ENCODE assay signal across 9 mouse cellular contexts in genomic region chr2:19919190-19919589, GRCm38 (mm10). TPM values are rescaled to one million over a fixed set of nuclear protein-coding genes. Genes with fewer than 3 reads are reported as not detected.
DNase-seq lines count a peak whose midpoint lies in the region; ATAC-seq and TF ChIP-seq lines count a peak whose summit lies in the region.
"Had no signal": no experiment of that assay in that cellular context is flagged by ENCODE, and none has a peak within 500 bp of the region (broad histone marks: within the 10 kb centered on the region; RNA-seq: fewer than 3 reads in every experiment).

No protein-coding gene starts in this region.

- H3K4me1 ChIP-seq in kidney, embryonic 14.5 days (ENCODE audit: control insufficient read depth, insufficient read depth, low read length): no peaks in the 10 kb centered on the region
- no peaks in the 10 kb centered on the region for H3K4me1 ChIP-seq in ES-E14 (ENCODE audit: control insufficient read depth in 2 of 2, insufficient read depth in 2 of 2, low read length in 2 of 2, poor library complexity in 1 of 2)
- no peaks in the 10 kb centered on the region for H3K4me1 ChIP-seq in lung, adult 2 months (ENCODE audit: control insufficient read depth, insufficient read depth, low read length)
- H3K4me1 ChIP-seq in testis, adult 2 months (ENCODE audit: control insufficient read depth, insufficient read depth, low read length): no peaks in the 10 kb centered on the region; the same call in 1 of the 2 replicates

- no peaks in the 10 kb centered on the region for H3K27me3 ChIP-seq in kidney, embryonic 14.5 days (ENCODE audit: control insufficient read depth, insufficient read depth, low read length)
- no peaks in the 10 kb centered on the region for H3K27me3 ChIP-seq in testis, adult 2 months (ENCODE audit: control insufficient read depth, insufficient read depth, low read length)

- no peak overlapping the region for H3K9ac ChIP-seq in kidney, embryonic 14.5 days (ENCODE audit: low read depth, low read length)
- no peak overlapping the region for H3K9ac ChIP-seq in ES-E14 (ENCODE audit: insufficient read depth, low read depth, low read length, poor library complexity, severe bottlenecking)

- TF ChIP-seq POLR2A in brain, embryonic 14.5 days (IDR thresholded peaks at IDR 0.05; ENCODE audit: borderline replicate concordance, extremely low read depth, insufficient read depth, insufficient read length, poor library complexity, severe bottlenecking): no peak
- TF ChIP-seq POLR2A in lung, adult 2 months (IDR thresholded peaks at IDR 0.05; ENCODE audit: borderline replicate concordance, extremely low read depth, low read depth, low read length): no peak
- no peak for TF ChIP-seq POLR2A in testis, adult 2 months (IDR thresholded peaks at IDR 0.05; ENCODE audit: control insufficient read depth, low read depth, low read length)

- WGBS in kidney, embryonic 14.5 days: 27% methylated on average over 6 of the region's 6 CpGs
- WGBS in lung, adult 2 months: 21% methylated on average over 6 of the region's 6 CpGs

- ATAC-seq in kidney, embryonic 14.5 days (ENCODE audit: low FRiP score, low TSS enrichment): no peak

- peak; percentile 12 for DNase-seq in kidney, adult 11 months
- DNase-seq in ES-E14 (ENCODE audit: low read depth, low spot score): peak; percentile 54
- peak; percentile 63 for DNase-seq in brain, embryonic 14.5 days (ENCODE audit: low read depth)
- DNase-seq in heart, postnatal 10 days: peak; percentile 56 to 77
- DNase-seq in lung, adult 2 months: peak; percentile 54
- no peak for DNase-seq in layer of hippocampus, adult 8-10 months (ENCODE audit: low spot score in 2 of 2)

- H3K36me3 ChIP-seq in kidney, embryonic 14.5 days (ENCODE audit: control insufficient read depth, insufficient read depth, low read length): no peaks in the 10 kb centered on the region
- no peaks in the 10 kb centered on the region; the same call in 1 of the 2 replicates for H3K36me3 ChIP-seq in ES-E14 (ENCODE audit: control insufficient read depth, insufficient read depth, low read length, poor library complexity, severe bottlenecking)
- no peaks in the 10 kb centered on the region for H3K36me3 ChIP-seq in testis, adult 2 months (ENCODE audit: control insufficient read depth, insufficient read depth, low read length)

- no peaks in the 10 kb centered on the region for H3K9me3 ChIP-seq in kidney, embryonic 14.5 days (ENCODE audit: control insufficient read depth, low read length)
- H3K9me3 ChIP-seq in ES-E14 (ENCODE audit: control insufficient read depth, insufficient read depth, low read depth, low read length): no peaks in the 10 kb centered on the region

- H3K4me3 ChIP-seq in kidney, embryonic 14.5 days (ENCODE audit: low read length): no peak overlapping the region
- no peak overlapping the region for H3K4me3 ChIP-seq in ES-E14 (ENCODE audit: insufficient read depth in 1 of 2, low read depth in 1 of 2, low read length in 2 of 2, poor library complexity in 1 of 2, severe bottlenecking in 1 of 2)
- no peak overlapping the region for H3K4me3 ChIP-seq in lung, adult 2 months (replicated peaks; ENCODE audit: extremely low read depth, low read depth, low read length)
- no peak overlapping the region for H3K4me3 ChIP-seq in testis, adult 2 months (ENCODE audit: control insufficient read depth, low read depth, low read length)
- H3K4me3 ChIP-seq: myocyte had no signal

- no peak overlapping the region for H3K4me2 ChIP-seq in kidney, embryonic 14.5 days (replicated peaks; ENCODE audit: low read depth, low read length)

- in situ Hi-C loops in ES-E14 (cut with MboI; ENCODE audit: low sequenced_read_pairs in 2 of 2, unreplicated experiment in 2 of 2): loop anchor here in 1 of 2 experiments (25.0 kb wide), 1 partner anchor 482 kb away; the partner anchor contains the start of gene Ptf1a

- TF ChIP-seq CTCF in brain, embryonic 14.5 days (IDR thresholded peaks at IDR 0.05; ENCODE audit: borderline replicate concordance, extremely low read depth, insufficient read depth, insufficient read length): peak; percentile 83
- TF ChIP-seq CTCF in lung, adult 2 months (IDR thresholded peaks at IDR 0.05; ENCODE audit: insufficient read depth, low read length): peak; percentile 74
- peak; percentile 86 for TF ChIP-seq CTCF in testis, adult 2 months (IDR thresholded peaks at IDR 0.05; ENCODE audit: control insufficient read depth, insufficient read depth, insufficient replicate concordance, low read depth, low read length)

- H3K27ac ChIP-seq in kidney, embryonic 14.5 days (ENCODE audit: low read depth, low read length): no peak overlapping the region
- no peak overlapping the region for H3K27ac ChIP-seq in ES-E14 (ENCODE audit: insufficient read depth, low read depth, low read length, poor library complexity, severe bottlenecking)
- no peak overlapping the region for H3K27ac ChIP-seq in testis, adult 2 months (ENCODE audit: control insufficient read depth, insufficient read depth, low read depth, low read length)

- intact Hi-C loops in heart, postnatal 10 days (cut with DNase I): loop anchor here (5.0 to 10.0 kb wide), 3 partner anchors 202 to 504 kb away; no protein-coding TSS in a partner anchor

TF ChIP-seq in ES-E14, 5 proteins besides CTCF, POLR2A, EP300 and RAD21:
- TF ChIP-seq ZC3H11A (IDR thresholded peaks at IDR 0.05; ENCODE audit: borderline replicate concordance, low read depth, low read length) (peak; percentile 48; the same call in 1 of the 2 replicates), MAFK (IDR thresholded peaks at IDR 0.05; ENCODE audit: insufficient read depth, low read depth, low read length) (no peak)

RNA-seq across cellular contexts. Expression of gene Etl4, which starts 9.6 kb away (rescaled TPM):
- polyA plus RNA-seq in kidney, embryonic 14.5 days (2014; fragmentation: Nextera tagmentation; extraction: Ambion mirVana): 57.8 and 93.8 TPM in 2 replicates
- 50.8 and 69.7 TPM in 2 replicates for total RNA-seq in ES-E14 (2012; rRNA removed)
- 12.3 and 24.2 TPM in 2 replicates for polyA plus RNA-seq in brain, embryonic 14.5 days (2012; rRNA removed)
- total RNA-seq in heart, postnatal 10 days (2021): 10 to 100 TPM; 41.5 to 45.9 TPM
- polyA plus RNA-seq in lung, adult 2 months (2012; rRNA removed): 28.3 and 45.6 TPM in 2 replicates
- polyA plus RNA-seq in testis, adult 2 months (2012; rRNA removed): 14.7 and 16.3 TPM in 2 replicates
- 10 to 100 TPM; 83.0 to 91.4 (median 88.6) TPM for total RNA-seq in layer of hippocampus, adult 8-10 months (2022)

Comparison
In these comparisons a context has a peak if more than half of its experiments do, and no peak if none do; other contexts are left out.
1. DNase-seq: peak in kidney, adult 11 months (single experiment), ES-E14 (single experiment), brain, embryonic 14.5 days (single experiment), heart, postnatal 10 days (2 of 2) and lung, adult 2 months (single experiment); none in layer of hippocampus, adult 8-10 months (0 of 2).
2. Peak in every context shown above with its lines, with median percentiles within 50 percentile points of each other: CTCF ChIP-seq.